Mouse (Mus musculus): ENCODE data around the gene Krtap5-4.
A peak's percentile ranks its signal among the peaks of the same experiment; 100 is the strongest.

- TF ChIP-seq POLR2A (IDR thresholded peaks at IDR 0.05; ENCODE audit: low read depth, low read length) (no peak), SMC3 (IDR thresholded peaks at IDR 0.05; ENCODE audit: low read depth, low read length) (peak; percentile 35), CTCF (conservative IDR thresholded peaks at IDR 0.05 in 1 of 2, IDR thresholded peaks at IDR 0.05 in 1 of 2; ENCODE audit: low read depth in 2 of 2, low read length in 2 of 2) (peak; percentile 48 to 84), BHLHE40 (IDR thresholded peaks at IDR 0.05; ENCODE audit: low read depth, low read length) (0 out of 2 replicates have a peak, but pooled peaks have one; percentile 13), NRF1 (IDR thresholded peaks at IDR 0.05; ENCODE audit: low read depth, low read length) (no peak), SIN3A (IDR thresholded peaks at IDR 0.05; ENCODE audit: low read length) (no peak; the same call in 1 of the 2 replicates), ZC3H11A (IDR thresholded peaks at IDR 0.05; ENCODE audit: low read depth, low read length) (no peak)
Observed at GRCm38 (mm10) chr7:142284615-142285080, 18.7 kb upstream of the Krtap5-4 start.

Data from CH12.LX (cell line).